Mouse (Mus musculus): Measurements from ENCODE around the gene Gnb5. TPM values are rescaled to one million over a fixed set of nuclear protein-coding genes. Genes with fewer than 3 reads are reported as not detected.

The Gnb5 gene
- polyA plus RNA-seq, 1 experiment from 2014 or later, result 24.6 TPM

DNA sequence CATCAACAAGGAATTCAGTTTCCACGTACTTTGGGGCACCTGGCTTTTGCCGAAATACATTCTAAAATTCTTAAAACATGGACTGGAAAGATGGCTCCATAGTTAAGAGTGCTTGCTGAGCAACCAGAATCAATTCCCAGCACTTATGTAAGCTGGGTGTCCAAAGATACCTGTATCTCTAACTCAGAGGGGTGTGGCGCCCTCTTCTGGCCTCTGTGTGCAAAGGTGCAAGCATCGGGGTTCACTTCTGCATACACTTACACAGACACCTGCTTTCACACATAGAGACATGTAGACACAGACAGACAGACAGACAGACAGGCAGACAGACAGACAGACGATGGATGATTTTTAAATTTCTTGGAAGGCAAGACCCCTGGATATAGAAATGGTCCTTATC is 25.3 kb upstream of the Gnb5 start:
- H3K4me1 ChIP-seq, result no peaks in the 10 kb centered on the region
- no peak overlapping the region for H3K4me2 ChIP-seq
- ATAC-seq (ENCODE audit: insufficient number of reproducible peaks, low FRiP score, low TSS enrichment, low read depth), result no peak
- peaks cover 7% of the 10 kb centered on the region for H3K27me3 ChIP-seq
- 47% methylated on average over 5 of the region's 5 CpGs for WGBS
- H3K9me3 ChIP-seq, result no peaks in the 10 kb centered on the region
- no peak overlapping the region for H3K4me3 ChIP-seq
- H3K27ac ChIP-seq, result no peak overlapping the region
- H3K9ac ChIP-seq, result no peak overlapping the region
- no peaks in the 10 kb centered on the region for H3K36me3 ChIP-seq

DNA sequence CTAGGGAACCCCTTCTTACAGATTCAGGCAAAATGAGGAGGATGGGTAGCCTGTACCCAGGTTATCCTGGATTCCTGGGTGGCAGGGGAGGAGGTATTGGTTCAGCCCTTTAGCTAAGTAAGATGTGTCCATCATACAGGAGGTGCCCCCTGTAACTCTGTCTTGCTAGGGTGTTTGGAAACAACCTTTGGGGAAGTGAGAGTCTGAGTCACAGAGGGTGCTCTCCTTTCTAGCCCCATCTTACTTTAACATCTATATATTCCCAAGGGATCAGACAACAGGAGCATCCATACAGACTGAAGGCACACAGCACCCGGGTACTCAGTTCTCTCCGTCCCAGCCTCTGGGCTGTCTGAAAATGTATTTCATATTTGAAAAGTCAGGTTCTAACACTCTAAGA is 23.9 kb upstream of the Gnb5 start:
- H3K9ac ChIP-seq, result no peak overlapping the region

DNA sequence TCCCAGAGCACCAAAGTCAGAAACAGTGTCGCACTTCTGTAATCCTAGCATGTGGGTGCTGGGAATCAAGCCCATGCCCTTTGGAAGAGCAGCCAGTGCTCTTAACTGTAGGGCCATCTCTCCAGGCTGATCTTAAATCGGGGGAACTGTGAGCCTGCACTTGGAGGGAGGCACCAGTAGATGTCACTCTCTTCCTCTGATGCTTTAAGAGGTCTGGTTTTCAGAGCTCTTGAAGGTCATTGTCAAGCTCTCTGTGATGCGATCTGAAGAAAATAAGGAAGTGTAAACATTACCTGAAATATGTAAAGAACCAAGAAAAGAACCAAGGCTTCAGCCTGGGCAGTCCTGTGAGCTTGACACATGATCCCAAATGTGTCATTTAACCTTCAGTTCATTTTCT is 23.3 kb upstream of the Gnb5 start:
- H3K36me3 ChIP-seq, result no peaks in the 10 kb centered on the region
- H3K4me1 ChIP-seq, result no peaks in the 10 kb centered on the region
- no peak overlapping the region for H3K4me3 ChIP-seq
- no peaks in the 10 kb centered on the region for H3K9me3 ChIP-seq
- peaks cover 7% of the 10 kb centered on the region for H3K27me3 ChIP-seq
- no peak for ATAC-seq (ENCODE audit: insufficient number of reproducible peaks, low FRiP score, low TSS enrichment, low read depth)
- H3K4me2 ChIP-seq, result no peak overlapping the region
- H3K27ac ChIP-seq, result no peak overlapping the region
- 12% methylated on average over 3 of the region's 3 CpGs for WGBS
- H3K9ac ChIP-seq, result no peak overlapping the region

More for the DNA sequence above, 23.9 kb upstream of the Gnb5 start:
- H3K27me3 ChIP-seq, result peaks cover 7% of the 10 kb centered on the region
- 86% methylated on average over 2 of the region's 2 CpGs for WGBS
- H3K27ac ChIP-seq, result no peak overlapping the region
- H3K4me3 ChIP-seq, result no peak overlapping the region
- no peak for ATAC-seq (ENCODE audit: insufficient number of reproducible peaks, low FRiP score, low TSS enrichment, low read depth)
- no peaks in the 10 kb centered on the region for H3K4me1 ChIP-seq
- no peaks in the 10 kb centered on the region for H3K9me3 ChIP-seq
- no peaks in the 10 kb centered on the region for H3K36me3 ChIP-seq
- H3K4me2 ChIP-seq, result no peak overlapping the region

DNA sequence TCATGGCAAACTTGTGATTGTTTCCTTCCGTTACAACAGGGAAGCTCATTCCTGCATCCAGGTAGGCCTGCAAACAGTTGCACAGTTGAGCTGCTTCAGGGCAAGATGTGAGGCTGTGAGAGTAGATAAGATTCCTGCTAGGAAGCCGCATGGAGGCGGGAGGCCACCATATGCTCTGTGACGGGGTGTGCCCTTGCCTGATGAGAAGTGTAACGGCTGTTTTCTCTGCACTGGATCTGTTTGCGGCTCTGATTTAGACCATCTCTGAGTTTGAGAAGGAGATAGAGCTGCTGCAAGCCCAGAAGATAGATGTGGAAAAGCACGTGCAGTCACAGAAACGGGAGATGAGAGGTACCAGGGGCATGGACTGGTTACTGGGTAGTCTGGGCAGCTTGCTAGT is 22.5 kb upstream of the Gnb5 start:
- Histone ChIP-seq H3K9ac (no peak overlapping the region), H3K4me3 (no peak overlapping the region), H3K27me3 (peaks cover 7% of the 10 kb centered on the region), H3K27ac (no peak overlapping the region), H3K9me3 (no peaks in the 10 kb centered on the region), H3K4me2 (no peak overlapping the region), H3K36me3 (no peaks in the 10 kb centered on the region), H3K4me1 (no peaks in the 10 kb centered on the region)
- 88% methylated on average over 8 of the region's 8 CpGs for WGBS
- ATAC-seq (ENCODE audit: insufficient number of reproducible peaks, low FRiP score, low TSS enrichment, low read depth), result no peak

DNA sequence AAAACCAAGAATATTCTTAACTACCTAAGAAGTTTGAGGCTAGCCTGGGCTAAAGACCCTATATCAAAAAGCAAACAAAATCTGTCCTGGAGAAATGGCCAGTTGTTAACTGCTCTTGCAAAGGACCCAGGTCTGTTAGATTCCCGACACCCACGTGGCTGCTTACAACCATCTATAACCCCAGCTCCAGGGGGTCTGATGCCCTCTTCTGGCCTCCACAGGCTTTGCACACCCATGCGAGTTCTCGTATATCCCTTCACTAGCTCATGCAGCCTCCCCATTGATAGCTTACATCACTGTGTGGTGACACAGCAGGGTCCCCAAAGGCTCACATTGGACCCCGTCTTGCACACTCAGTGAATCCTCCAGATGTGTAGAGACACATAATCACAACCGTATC is 20.7 kb upstream of the Gnb5 start:
- no peaks in the 10 kb centered on the region for H3K36me3 ChIP-seq
- no peak overlapping the region for H3K4me2 ChIP-seq
- H3K27ac ChIP-seq, result no peak overlapping the region
- no peaks in the 10 kb centered on the region for H3K9me3 ChIP-seq
- no peak overlapping the region for H3K4me3 ChIP-seq
- ATAC-seq (ENCODE audit: insufficient number of reproducible peaks, low FRiP score, low TSS enrichment, low read depth), result no peak
- WGBS, result 83% methylated on average over 6 of the region's 6 CpGs
- H3K27me3 ChIP-seq, result peaks cover 7% of the 10 kb centered on the region
- no peaks in the 10 kb centered on the region for H3K4me1 ChIP-seq
- H3K9ac ChIP-seq, result no peak overlapping the region

DNA sequence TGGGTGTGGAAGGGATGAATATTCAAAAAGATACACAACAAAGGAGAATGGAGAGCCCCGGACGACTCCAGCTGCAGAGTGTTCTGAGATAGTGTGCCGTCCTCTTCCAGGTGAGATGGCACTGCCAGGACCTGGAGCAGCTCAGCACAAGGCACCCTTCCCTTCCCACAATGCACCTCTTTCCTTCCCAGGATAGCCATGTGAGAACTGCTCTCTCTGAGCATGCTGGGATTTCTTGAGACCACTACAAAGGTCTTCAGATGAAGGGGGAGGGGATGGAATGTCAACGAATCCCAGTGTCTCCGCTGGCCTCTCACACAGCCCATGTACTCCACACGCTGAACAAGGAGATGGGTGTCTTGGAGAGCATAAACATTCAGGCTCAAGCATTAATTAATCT is 18.5 kb upstream of the Gnb5 start:
- H3K36me3 ChIP-seq, result no peaks in the 10 kb centered on the region
- no peak overlapping the region for H3K9ac ChIP-seq
- 79% methylated on average over 6 of the region's 6 CpGs for WGBS
- no peak overlapping the region for H3K4me3 ChIP-seq
- H3K4me2 ChIP-seq, result no peak overlapping the region
- no peak for ATAC-seq (ENCODE audit: insufficient number of reproducible peaks, low FRiP score, low TSS enrichment, low read depth)
- no peaks in the 10 kb centered on the region for H3K9me3 ChIP-seq
- no peak overlapping the region for H3K27ac ChIP-seq
- no peaks in the 10 kb centered on the region for H3K27me3 ChIP-seq
- no peaks in the 10 kb centered on the region for H3K4me1 ChIP-seq

DNA sequence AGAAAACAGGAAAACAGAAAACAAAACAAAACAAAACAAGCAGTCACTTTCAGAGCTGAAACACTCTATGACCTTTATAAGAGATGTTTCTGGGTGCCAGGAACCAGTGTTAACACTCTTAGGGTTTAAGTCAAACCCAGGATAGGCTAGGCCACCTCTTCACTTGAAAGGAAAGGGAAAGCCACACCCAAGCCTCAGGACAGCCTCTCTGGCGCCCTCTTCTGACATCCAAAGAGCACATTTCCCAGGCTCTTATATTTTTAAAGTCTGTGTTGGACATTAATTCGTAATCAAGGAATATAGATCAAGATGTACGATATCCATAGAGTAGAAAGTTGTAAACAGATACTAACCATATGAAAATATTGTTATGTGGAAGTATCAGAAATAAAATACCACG is 16.5 kb upstream of the Gnb5 start:
- H3K9ac ChIP-seq, result no peak overlapping the region
- no peaks in the 10 kb centered on the region for H3K27me3 ChIP-seq
- 46% methylated on average over 4 of the region's 4 CpGs for WGBS
- H3K4me2 ChIP-seq, result no peak overlapping the region
- no peaks in the 10 kb centered on the region for H3K9me3 ChIP-seq
- H3K36me3 ChIP-seq, result no peaks in the 10 kb centered on the region
- no peak for ATAC-seq (ENCODE audit: insufficient number of reproducible peaks, low FRiP score, low TSS enrichment, low read depth)
- no peak overlapping the region for H3K4me3 ChIP-seq
- H3K27ac ChIP-seq, result no peak overlapping the region
- H3K4me1 ChIP-seq, result no peaks in the 10 kb centered on the region

DNA sequence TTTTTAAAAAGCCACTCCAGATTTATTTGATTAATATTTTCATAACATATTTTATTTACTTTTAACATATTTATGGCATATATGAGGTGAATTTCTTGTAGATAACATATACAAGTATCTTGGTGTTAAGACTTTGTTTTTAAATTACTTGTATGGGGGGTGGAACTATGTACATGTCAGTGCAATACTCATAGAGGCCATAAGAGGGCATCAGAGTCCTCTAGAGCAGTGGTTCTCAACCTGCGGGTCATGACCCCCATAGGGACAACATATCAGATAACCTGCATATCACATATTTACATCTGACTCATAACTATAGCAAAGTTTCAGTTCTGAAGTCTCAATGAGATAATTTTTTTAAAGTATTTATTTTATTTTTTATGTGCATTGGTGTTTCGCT is 6.7 kb upstream of the Gnb5 start:
- H3K4me1 ChIP-seq, result no peaks in the 10 kb centered on the region
- no peak overlapping the region for H3K9ac ChIP-seq
- no peak overlapping the region for H3K4me3 ChIP-seq
- H3K27me3 ChIP-seq, result peaks cover 9% of the 10 kb centered on the region; the same call in 1 of the 2 replicates
- no peak overlapping the region for H3K27ac ChIP-seq
- H3K9me3 ChIP-seq, result no peaks in the 10 kb centered on the region
- H3K4me2 ChIP-seq, result no peak overlapping the region
- H3K36me3 ChIP-seq, result no peaks in the 10 kb centered on the region
- WGBS, result 83% methylated on average over 2 of the region's 2 CpGs
- no peak for ATAC-seq (ENCODE audit: insufficient number of reproducible peaks, low FRiP score, low TSS enrichment, low read depth)

DNA sequence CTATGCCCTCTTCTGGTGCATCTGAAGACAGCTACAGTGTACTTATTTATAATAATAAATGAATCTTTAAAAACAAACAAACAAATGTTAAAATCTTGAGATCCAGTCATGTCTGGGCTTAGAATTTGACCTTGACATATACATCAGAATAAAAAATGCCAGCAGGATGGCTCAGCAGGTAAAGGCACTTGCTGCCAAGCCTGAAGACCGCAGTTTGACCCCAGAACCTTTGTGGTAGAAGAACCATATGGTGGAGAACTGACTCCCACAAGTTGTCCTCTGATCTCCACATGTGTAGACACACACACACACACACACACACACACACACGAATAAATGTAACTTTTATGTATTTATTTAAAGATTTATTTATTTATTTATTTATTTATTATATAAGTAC is 3.1 kb upstream of the Gnb5 start:
- H3K36me3 ChIP-seq, result no peaks in the 10 kb centered on the region
- H3K9me3 ChIP-seq, result no peaks in the 10 kb centered on the region
- no peak overlapping the region for H3K9ac ChIP-seq
- 83% methylated on average over 2 of the region's 2 CpGs for WGBS
- ATAC-seq (ENCODE audit: insufficient number of reproducible peaks, low FRiP score, low TSS enrichment, low read depth), result no peak
- no peak overlapping the region for H3K4me2 ChIP-seq
- no peak overlapping the region for H3K27ac ChIP-seq
- H3K27me3 ChIP-seq, result 0 out of 2 replicates have a peak, but pooled peaks cover 2% of the 10 kb centered on the region
- H3K4me3 ChIP-seq, result no peak overlapping the region
- H3K4me1 ChIP-seq, result no peaks in the 10 kb centered on the region

DNA sequence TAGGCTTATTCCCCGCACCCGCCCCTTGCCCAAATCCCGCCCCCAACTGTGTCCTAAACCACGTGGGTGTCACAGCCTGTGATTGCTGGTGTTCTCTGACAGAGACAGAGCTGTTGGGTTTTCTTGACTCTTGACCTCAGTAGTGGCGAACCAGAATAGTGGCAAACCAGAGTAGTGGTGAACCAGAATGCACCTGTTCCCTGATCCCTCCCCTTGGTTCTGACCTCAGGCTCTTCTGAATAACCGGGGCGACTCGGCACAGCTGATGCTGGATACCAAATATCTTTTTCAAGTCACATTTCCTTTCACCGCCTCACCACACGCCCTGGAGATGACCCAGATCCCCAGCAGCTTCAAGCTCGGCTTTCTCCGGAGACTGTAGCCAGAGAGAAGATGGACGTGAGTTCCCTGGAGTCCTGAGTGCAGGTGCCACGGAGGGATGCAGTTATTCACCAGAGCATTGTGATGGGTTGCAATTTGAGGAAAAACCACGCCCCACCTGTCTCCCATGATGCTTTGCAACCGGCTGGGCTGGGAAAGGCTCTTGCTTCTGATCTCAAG is 2.3 kb upstream of the Gnb5 start:
- 0 out of 2 replicates have a peak overlapping the region, but pooled peaks have one; percentile 3 for H3K4me2 ChIP-seq

DNA sequence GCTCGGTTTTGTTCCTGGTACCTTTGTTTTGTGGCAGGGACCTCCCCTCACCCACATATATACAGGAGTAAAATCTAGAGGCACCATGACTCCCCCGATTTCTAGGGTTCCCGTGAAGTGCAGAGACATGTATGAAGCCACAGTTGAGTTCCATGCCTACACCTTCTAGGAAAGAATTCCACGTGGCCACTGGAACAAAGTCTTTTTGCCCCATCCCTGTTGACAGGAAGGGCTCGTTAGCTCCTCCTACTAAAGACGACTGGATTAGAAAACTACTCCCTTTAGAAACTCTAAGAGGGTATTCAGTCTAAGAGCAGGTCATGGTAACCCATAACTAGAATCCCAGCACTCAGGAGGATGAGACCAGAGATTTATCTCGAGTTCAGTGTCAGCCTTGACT is 1.8 kb upstream of the Gnb5 start:
- H3K4me1 ChIP-seq, result no peaks in the 10 kb centered on the region
- H3K9me3 ChIP-seq, result no peaks in the 10 kb centered on the region
- H3K4me3 ChIP-seq, result no peak overlapping the region
- H3K27me3 ChIP-seq, result 0 out of 2 replicates have a peak, but pooled peaks cover 2% of the 10 kb centered on the region
- no peak overlapping the region for H3K4me2 ChIP-seq
- H3K27ac ChIP-seq, result no peak overlapping the region
- ATAC-seq (ENCODE audit: insufficient number of reproducible peaks, low FRiP score, low TSS enrichment, low read depth), result no peak
- no peak overlapping the region for H3K9ac ChIP-seq
- WGBS, result 35% methylated on average over 7 of the region's 7 CpGs
- no peaks in the 10 kb centered on the region for H3K36me3 ChIP-seq

More for the DNA sequence above, 2.3 kb upstream of the Gnb5 start:
- no peak overlapping the region for H3K27ac ChIP-seq
- no peaks in the 10 kb centered on the region for H3K9me3 ChIP-seq
- no peaks in the 10 kb centered on the region for H3K36me3 ChIP-seq
- H3K4me1 ChIP-seq, result no peaks in the 10 kb centered on the region
- no peak overlapping the region for H3K4me3 ChIP-seq
- 37% methylated on average over 16 of the region's 16 CpGs for WGBS
- no peak for ATAC-seq (ENCODE audit: insufficient number of reproducible peaks, low FRiP score, low TSS enrichment, low read depth)
- 0 out of 2 replicates have a peak, but pooled peaks cover 2% of the 10 kb centered on the region for H3K27me3 ChIP-seq
- no peak overlapping the region for H3K9ac ChIP-seq

DNA sequence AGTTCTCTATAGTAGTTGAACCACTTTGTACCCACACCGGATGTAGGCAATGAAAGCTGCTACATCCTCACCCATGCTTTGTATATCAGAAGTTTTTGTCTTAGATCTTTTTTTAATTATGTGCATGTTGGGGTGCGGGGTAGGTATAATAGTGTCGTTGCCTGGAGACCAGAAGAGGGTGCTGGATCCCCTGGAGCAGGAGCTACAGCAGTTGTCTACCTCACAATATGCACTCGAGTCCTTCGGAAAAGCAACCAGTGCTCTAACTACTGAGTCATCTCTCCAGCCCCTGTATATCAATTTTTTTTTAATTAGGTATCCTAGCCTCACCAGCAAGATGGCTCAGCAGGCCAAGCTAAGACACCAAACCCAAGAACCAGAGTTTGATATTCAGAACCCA is 927 bp downstream of the Gnb5 start:
- ATAC-seq (ENCODE audit: insufficient number of reproducible peaks, low FRiP score, low TSS enrichment, low read depth), result no peak
- WGBS, result 84% methylated on average over 5 of the region's 5 CpGs
- no peak overlapping the region for H3K4me3 ChIP-seq

DNA sequence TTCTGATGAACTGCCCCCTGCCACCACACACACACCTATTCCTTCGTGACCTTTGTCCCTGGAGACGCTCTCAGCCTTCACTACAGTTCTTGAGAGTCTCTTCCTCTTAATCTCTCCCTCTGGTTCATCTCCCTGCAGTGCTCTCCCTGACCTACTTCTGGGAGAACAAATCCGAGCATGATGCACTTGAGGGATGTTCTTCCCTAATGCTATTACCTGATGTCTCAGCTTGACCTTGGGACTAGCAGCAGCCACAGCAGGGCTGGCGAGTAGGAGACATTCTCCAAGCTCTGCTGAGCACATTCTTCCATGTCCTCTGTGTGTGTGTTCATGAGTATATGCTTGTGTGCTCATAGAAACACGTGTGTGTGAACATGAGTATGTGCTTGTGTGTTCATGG is 2.5 kb downstream of the Gnb5 start:
- Histone ChIP-seq H3K4me1 (peaks cover 4% of the 10 kb centered on the region; the same call in 1 of the 2 replicates), H3K9ac (no peak overlapping the region), H3K4me2 (no peak overlapping the region), H3K27me3 (0 out of 2 replicates have a peak, but pooled peaks cover 2% of the 10 kb centered on the region), H3K9me3 (no peaks in the 10 kb centered on the region), H3K4me3 (no peak overlapping the region), H3K36me3 (no peaks in the 10 kb centered on the region), H3K27ac (no peak overlapping the region)
- no peak for ATAC-seq (ENCODE audit: insufficient number of reproducible peaks, low FRiP score, low TSS enrichment, low read depth)
- 52% methylated on average over 5 of the region's 5 CpGs for whole genome bisulfite sequencing

More for the DNA sequence above, 927 bp downstream of the Gnb5 start:
- Histone ChIP-seq H3K9ac (no peak overlapping the region), H3K36me3 (no peaks in the 10 kb centered on the region), H3K4me2 (no peak overlapping the region), H3K27ac (no peak overlapping the region), H3K27me3 (0 out of 2 replicates have a peak, but pooled peaks cover 2% of the 10 kb centered on the region), H3K9me3 (no peaks in the 10 kb centered on the region), H3K4me1 (no peaks in the 10 kb centered on the region)

Data from limb, embryonic 15.5 days (tissue).